Mouse (Mus musculus) cerebellum, adult 2 months (tissue): ENCODE data around the gene Galk1.

ENCODE experiments used
- CTCF ChIP-seq: fragments of 200-500 bp; IDR thresholded peaks from 2 replicates; pipeline ENCODE4 v1.5.1; 2011; ENCODE audit warnings: low read depth, mild to moderate bottlenecking, control low read depth, low read length, moderate library complexity, borderline replicate concordance; ENCODE audit not compliant: insufficient read depth
- POLR2A ChIP-seq: fragments of 200-500 bp; IDR thresholded peaks from 2 replicates; pipeline ENCODE4 v1.6.1; 2011; ENCODE audit warnings: low read length, control low read depth, borderline replicate concordance; ENCODE audit not compliant: insufficient read depth

GRCm38 (mm10) chr11:116008411-116008810, 4.1 kb downstream of the Galk1 start:
- TF ChIP-seq POLR2A: no peak
- TF ChIP-seq CTCF: no peak
